ENCODE assay signal across 9 mouse cellular contexts in the genomic region with DNA sequence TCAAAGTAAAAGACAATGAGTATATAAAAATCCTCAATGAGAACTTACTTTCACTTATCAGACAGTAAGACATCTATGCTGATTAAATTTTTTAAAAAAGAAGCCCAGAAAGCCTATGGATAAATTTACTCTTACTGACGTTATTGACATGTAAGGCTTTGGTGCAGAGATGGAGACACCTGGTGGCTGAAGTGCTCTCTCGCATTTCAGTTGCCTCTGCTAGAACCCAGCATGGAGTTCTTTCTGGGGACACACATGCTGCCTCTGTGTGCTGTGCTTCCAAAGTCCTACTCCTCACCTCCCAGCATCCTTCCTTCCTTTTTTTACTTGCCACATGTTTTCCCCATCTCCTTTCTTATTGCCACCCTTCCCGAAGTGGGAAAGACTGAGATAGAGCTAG. TPM values are rescaled to one million over a fixed set of nuclear protein-coding genes. Genes with fewer than 3 reads are reported as not detected.
A peak's percentile ranks its signal among the peaks of the same experiment; 100 is the strongest.
DNase-seq lines count a peak whose midpoint lies in the region; ATAC-seq and TF ChIP-seq lines count a peak whose summit lies in the region.
"Had no signal": no experiment of that assay in that cellular context is flagged by ENCODE, and none has a peak within 500 bp of the region (broad histone marks: within the 10 kb centered on the region; RNA-seq: fewer than 3 reads in every experiment).

No protein-coding gene starts in this region.

- no peaks in the 10 kb centered on the region for H3K9me3 ChIP-seq in ES-E14 (ENCODE audit: control insufficient read depth, insufficient read depth, low read depth, low read length)
- H3K9me3 ChIP-seq in midbrain, postnatal 0 days (ENCODE audit: low read length) = no peaks in the 10 kb centered on the region
- H3K9me3 ChIP-seq: liver, embryonic 15.5 days had no signal

- no peak overlapping the region for H3K27ac ChIP-seq in ES-E14 (ENCODE audit: insufficient read depth, low read depth, low read length, poor library complexity, severe bottlenecking)
- H3K27ac ChIP-seq in midbrain, postnatal 0 days (ENCODE audit: low read depth, low read length) = no peak overlapping the region
- H3K27ac ChIP-seq: liver, embryonic 15.5 days had no signal

- TF ChIP-seq CTCF in midbrain, postnatal 0 days (IDR thresholded peaks at IDR 0.05) = peak; percentile 90

- no peak overlapping the region for H3K4me2 ChIP-seq in midbrain, postnatal 0 days (ENCODE audit: low read depth, low read length, poor library complexity, severe bottlenecking)
- H3K4me2 ChIP-seq: liver, embryonic 15.5 days had no signal

- in situ Hi-C loops in ES-E14 (cut with MboI; ENCODE audit: low sequenced_read_pairs in 2 of 2, unreplicated experiment in 2 of 2) = no loop called here

- no peak overlapping the region for H3K9ac ChIP-seq in ES-E14 (ENCODE audit: insufficient read depth, low read depth, low read length, poor library complexity, severe bottlenecking)
- H3K9ac ChIP-seq in midbrain, postnatal 0 days (replicated peaks; ENCODE audit: low read length, poor library complexity, severe bottlenecking) = no peak overlapping the region
- H3K9ac ChIP-seq: liver, embryonic 15.5 days had no signal

- no peaks in the 10 kb centered on the region for H3K27me3 ChIP-seq in midbrain, postnatal 0 days (ENCODE audit: insufficient read depth, low read length)
- H3K27me3 ChIP-seq: liver, embryonic 15.5 days had no signal

- intact Hi-C loops in heart, postnatal 14 days (cut with DNase I) = loop anchor here (2.0 to 10.0 kb wide), 3 partner anchors 146 to 408 kb away; no protein-coding TSS in a partner anchor

- H3K36me3 ChIP-seq in ES-E14 (ENCODE audit: control insufficient read depth, insufficient read depth, low read length, poor library complexity, severe bottlenecking) = no peaks in the 10 kb centered on the region
- H3K36me3 ChIP-seq in midbrain, postnatal 0 days (ENCODE audit: insufficient read depth, low read length) = no peaks in the 10 kb centered on the region
- H3K36me3 ChIP-seq: liver, embryonic 15.5 days had no signal

- peaks cover 0 to 6% of the 10 kb centered on the region in 2 experiments; a peak in 2 of 4 replicates for H3K4me1 ChIP-seq in ES-E14 (ENCODE audit: control insufficient read depth in 2 of 2, insufficient read depth in 2 of 2, low read length in 2 of 2, poor library complexity in 1 of 2)
- no peaks in the 10 kb centered on the region for H3K4me1 ChIP-seq in midbrain, postnatal 0 days (ENCODE audit: insufficient read depth, low read length)
- H3K4me1 ChIP-seq: liver, embryonic 15.5 days had no signal

- ATAC-seq in midbrain, postnatal 0 days (ENCODE audit: low FRiP score) = peak; percentile 72; the same call in 1 of the 2 replicates

- no peak overlapping the region for H3K4me3 ChIP-seq in ES-E14 (ENCODE audit: insufficient read depth in 1 of 2, low read depth in 1 of 2, low read length in 2 of 2, poor library complexity in 1 of 2, severe bottlenecking in 1 of 2)
- no peak overlapping the region for H3K4me3 ChIP-seq in midbrain, postnatal 0 days (ENCODE audit: low read depth, low read length)
- H3K4me3 ChIP-seq: liver, embryonic 15.5 days had no signal

- WGBS in midbrain, postnatal 0 days = 34% methylated on average over 3 of the region's 3 CpGs

- DNase-seq in heart, postnatal 14 days = peak; percentile 14 to 57
- DNase-seq in heart, adult 11 months = no peak
- peak; percentile 21 for DNase-seq in ES-E14 (ENCODE audit: low read depth, low spot score)
- DNase-seq in cerebellum, postnatal 10 days = peak; percentile 77 to 78
- peak; percentile 54 to 76 for DNase-seq in frontal cortex, postnatal 36 days (ENCODE audit: low spot score in 2 of 2)
- DNase-seq in left cerebral cortex, adult 11 months (ENCODE audit: low spot score) = peak; percentile 61
- DNase-seq in midbrain, postnatal 0 days (ENCODE audit: low spot score) = peak; percentile 83
- peak; percentile 47 for DNase-seq in thymus, postnatal 4 days

TF ChIP-seq in ES-E14, 5 proteins besides CTCF, POLR2A, EP300 and RAD21:
- TF ChIP-seq MAFK (IDR thresholded peaks at IDR 0.05; ENCODE audit: insufficient read depth, low read depth, low read length) = no peak
- peak; percentile 25; the same call in 1 of the 2 replicates for TF ChIP-seq ZC3H11A (IDR thresholded peaks at IDR 0.05; ENCODE audit: borderline replicate concordance, low read depth, low read length)

RNA-seq across cellular contexts. Expression of gene Lrrc6, which starts 58.4 kb away (rescaled TPM):
- total RNA-seq in heart, postnatal 14 days (2021) = under 1 TPM in 1 of 2 experiments, not detected in 1; 0.17 TPM
- total RNA-seq in ES-E14 (2012; rRNA removed) = 0.13 TPM in 1 of 2 replicates, not detected in the other
- total RNA-seq in midbrain, postnatal 0 days (2014; rRNA removed) = 0.60 and 1.2 TPM in 2 replicates
- 4.0 and 4.6 TPM in 2 replicates for polyA plus RNA-seq in midbrain, postnatal 0 days (2015; fragmentation: Nextera tagmentation; extraction: Ambion mirVana)
- polyA plus RNA-seq: liver, embryonic 15.5 days had no signal
